Mouse (Mus musculus): ENCODE measurements at regions not wholly inside any gene's neighbourhood (a gene's known extent, or its start where the extent isn't known, plus 50 kb on each side); places are given as distances from the start of the nearest gene placed in this dataset.
"Not testable (repeated sequence)": the region's sequence is repeated elsewhere in the genome, so short reads cannot be mapped to it uniquely, and the experiment has no call there.

DNA sequence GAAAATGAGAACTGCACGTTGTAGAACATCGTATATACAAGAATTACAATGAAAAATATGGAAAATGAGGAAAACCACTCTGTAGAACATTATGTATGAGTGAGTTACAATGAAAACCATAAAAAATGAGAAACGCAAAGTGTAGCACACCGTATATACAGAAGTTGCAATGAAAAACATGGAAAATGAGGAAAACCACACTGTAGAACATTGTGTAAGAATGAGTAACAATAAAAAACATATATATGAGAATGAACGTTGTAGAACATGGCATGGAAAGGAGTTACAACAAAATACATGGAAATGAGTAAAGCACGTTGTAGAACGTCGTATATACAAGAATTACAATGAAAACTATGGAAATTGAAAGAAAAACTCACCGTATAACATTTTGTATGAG is 378.6 kb downstream of the Gm3376 start:
- peak; percentile 95 for DNase-seq (ENCODE audit: low read depth)

DNA sequence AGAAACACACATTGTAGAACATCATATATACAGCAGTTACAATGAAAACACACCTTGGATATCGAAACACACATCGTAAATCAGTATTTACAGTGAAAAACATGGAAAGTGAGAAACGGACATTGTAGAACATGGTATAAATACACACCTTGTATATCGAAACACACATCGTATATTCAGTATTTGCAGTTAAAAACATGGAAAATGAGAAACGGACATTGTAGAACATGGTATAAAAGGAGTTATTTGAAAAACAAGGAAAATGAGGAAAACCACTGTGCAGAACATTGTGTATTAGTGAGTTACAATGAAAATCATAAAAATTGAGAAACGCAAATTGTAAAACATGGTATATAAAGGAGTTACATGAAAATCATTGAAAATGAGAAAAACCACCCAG is 379.2 kb downstream of the Gm3376 start:
- not testable (repeated sequence) for DNase-seq (ENCODE audit: low read depth)

DNA sequence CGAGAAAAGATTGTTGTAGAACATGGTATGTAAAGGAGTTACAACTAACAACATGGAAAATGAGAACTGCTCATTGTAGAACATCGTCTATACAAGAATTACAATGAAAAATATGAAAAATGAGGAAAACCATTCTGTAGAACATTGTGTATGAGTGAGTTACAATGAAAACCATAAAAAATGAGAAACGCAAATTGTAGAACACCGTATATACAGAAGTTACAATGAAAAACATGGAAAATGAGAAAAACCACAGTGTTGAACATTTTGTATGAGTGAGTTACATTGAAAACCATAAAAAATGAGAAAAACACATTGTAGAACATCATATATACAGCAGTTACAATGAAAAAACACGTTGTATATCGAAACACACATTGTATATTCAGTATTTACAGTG is 381.5 kb downstream of the Gm3376 start:
- peak; percentile 29 for DNase-seq (ENCODE audit: low read depth)

DNA sequence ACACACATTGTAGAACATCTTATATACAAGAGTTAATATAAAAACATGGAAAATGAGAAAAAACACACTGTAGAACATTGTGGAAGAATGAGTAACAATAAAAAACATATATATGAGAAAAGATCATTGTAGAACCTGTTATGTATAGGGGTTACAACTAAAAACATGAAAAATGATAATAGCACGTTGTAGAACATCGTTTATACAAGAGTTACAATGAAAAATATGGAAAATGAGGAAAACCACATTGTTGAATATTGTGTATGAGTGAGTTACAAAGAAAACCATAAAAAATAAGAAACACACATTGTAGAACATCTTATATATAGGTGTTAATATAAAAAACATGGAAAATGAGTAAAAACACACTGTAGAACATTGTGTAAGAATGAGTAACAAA is 388.9 kb downstream of the Gm3376 start:
- no peak for DNase-seq (ENCODE audit: low read depth)

All from fibroblast of lung, adult 2 months (primary cell).